Mouse (Mus musculus): ENCODE measurements at regions not wholly inside any gene's neighbourhood (a gene's known extent, or its start where the extent isn't known, plus 50 kb on each side); places are given as distances from the start of the nearest gene placed in this dataset.

- Histone ChIP-seq H3K27ac (ENCODE audit: low read length) (no peak overlapping the region), H3K36me3 (ENCODE audit: control insufficient read depth, insufficient read depth) (no peaks in the 10 kb centered on the region), H3K4me3 (ENCODE audit: low read length) (no peak overlapping the region), H3K4me1 (ENCODE audit: control insufficient read depth, insufficient read depth, low read length) (no peaks in the 10 kb centered on the region; the same call in 1 of the 2 replicates), H3K4me2 (ENCODE audit: low read depth, low read length) (no peak overlapping the region), H3K9ac (ENCODE audit: low read length) (no peak overlapping the region), H3K9me3 (replicated peaks; ENCODE audit: control insufficient read depth, low read length) (no peaks in the 10 kb centered on the region), H3K27me3 (ENCODE audit: control insufficient read depth, insufficient read depth, low read length) (peaks cover 7% of the 10 kb centered on the region)
- no peak for ATAC-seq (replicated peaks; ENCODE audit: extremely low read depth, insufficient read depth, low FRiP score)
- 76% methylated on average over 3 of the region's 3 CpGs for WGBS
These were observed 170.0 kb upstream of the Rxfp2 start for GRCm38 (mm10) chr5:149848465-149848864.

DNA sequence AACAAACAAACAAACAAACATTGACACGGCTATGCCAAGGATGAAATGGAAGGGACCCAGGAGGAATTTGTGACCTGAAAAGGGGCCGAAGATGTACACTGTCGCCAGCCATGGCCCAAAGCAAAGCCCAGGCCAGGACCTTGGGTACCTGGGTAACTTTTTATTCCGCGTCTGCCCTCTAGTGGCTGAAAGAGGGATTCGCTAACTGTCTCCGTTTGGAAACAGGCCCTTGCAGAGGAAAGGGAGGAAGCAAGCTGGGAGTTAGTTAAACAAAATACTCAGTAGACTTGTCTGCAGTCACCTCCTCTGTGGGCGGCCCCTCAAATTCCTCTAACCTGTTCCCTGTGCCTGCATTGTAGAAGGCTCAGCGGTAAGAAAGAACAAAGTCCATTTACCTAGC, 167.5 kb upstream of the Rxfp2 start:
- no peaks in the 10 kb centered on the region for H3K36me3 ChIP-seq (ENCODE audit: control insufficient read depth, insufficient read depth)
- H3K27ac ChIP-seq (ENCODE audit: low read length), result no peak overlapping the region
- H3K9me3 ChIP-seq (replicated peaks; ENCODE audit: control insufficient read depth, low read length), result no peaks in the 10 kb centered on the region
- WGBS, result 11% methylated on average over 9 of the region's 9 CpGs
- H3K9ac ChIP-seq (ENCODE audit: low read length), result no peak overlapping the region
- no peak for ATAC-seq (replicated peaks; ENCODE audit: extremely low read depth, insufficient read depth, low FRiP score)
- H3K4me2 ChIP-seq (ENCODE audit: low read depth, low read length), result no peak overlapping the region
- no peaks in the 10 kb centered on the region; the same call in 1 of the 2 replicates for H3K4me1 ChIP-seq (ENCODE audit: control insufficient read depth, insufficient read depth, low read length)
- H3K4me3 ChIP-seq (ENCODE audit: low read length), result no peak overlapping the region
- H3K27me3 ChIP-seq (ENCODE audit: control insufficient read depth, insufficient read depth, low read length), result peaks cover 7% of the 10 kb centered on the region

DNA sequence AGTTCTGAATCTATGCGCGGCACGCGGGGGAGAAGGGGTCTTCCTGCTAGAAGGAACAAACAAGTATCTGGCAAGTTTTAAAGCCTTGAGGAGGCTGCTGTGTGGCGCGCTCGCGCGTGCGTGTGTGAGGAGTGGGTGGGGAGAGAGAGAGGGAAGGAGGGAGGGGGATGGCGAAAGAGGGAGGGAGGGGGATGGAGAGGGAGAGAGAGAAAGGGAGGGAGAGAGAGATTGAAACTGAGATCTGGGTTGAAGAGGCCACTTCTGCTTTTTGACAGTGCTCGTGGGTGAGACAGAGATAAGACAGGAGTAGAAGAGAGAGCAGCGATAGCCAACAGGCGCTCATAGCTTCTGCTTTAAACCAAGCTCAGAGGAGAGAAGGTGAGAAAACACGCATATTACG, 166.0 kb upstream of the Rxfp2 start:
- WGBS, result 17% methylated on average over 16 of the region's 16 CpGs
- Histone ChIP-seq H3K27me3 (ENCODE audit: control insufficient read depth, insufficient read depth, low read length) (peaks cover 7% of the 10 kb centered on the region), H3K4me1 (ENCODE audit: control insufficient read depth, insufficient read depth, low read length) (peaks cover 3% of the 10 kb centered on the region; the same call in 1 of the 2 replicates), H3K27ac (ENCODE audit: low read length) (no peak overlapping the region), H3K9ac (ENCODE audit: low read length) (no peak overlapping the region), H3K4me3 (ENCODE audit: low read length) (peak overlapping the region; percentile 30), H3K36me3 (ENCODE audit: control insufficient read depth, insufficient read depth) (no peaks in the 10 kb centered on the region), H3K4me2 (ENCODE audit: low read depth, low read length) (peak overlapping the region; percentile 57), H3K9me3 (replicated peaks; ENCODE audit: control insufficient read depth, low read length) (no peaks in the 10 kb centered on the region)
- no peak for ATAC-seq (replicated peaks; ENCODE audit: extremely low read depth, insufficient read depth, low FRiP score)

GRCm38 (mm10) chr5:149856101-149856500, 162.4 kb upstream of the Rxfp2 start:
- 92% methylated on average over 1 of the region's 1 CpGs for WGBS

GRCm38 (mm10) chr5:149857019-149857418, 161.5 kb upstream of the Rxfp2 start:
- Histone ChIP-seq H3K27me3 (ENCODE audit: control insufficient read depth, insufficient read depth, low read length) (peaks cover 4% of the 10 kb centered on the region), H3K4me1 (ENCODE audit: control insufficient read depth, insufficient read depth, low read length) (peaks cover 3% of the 10 kb centered on the region; the same call in 1 of the 2 replicates), H3K4me2 (ENCODE audit: low read depth, low read length) (no peak overlapping the region), H3K36me3 (ENCODE audit: control insufficient read depth, insufficient read depth) (no peaks in the 10 kb centered on the region), H3K4me3 (ENCODE audit: low read length) (no peak overlapping the region), H3K27ac (ENCODE audit: low read length) (no peak overlapping the region), H3K9me3 (replicated peaks; ENCODE audit: control insufficient read depth, low read length) (no peaks in the 10 kb centered on the region), H3K9ac (ENCODE audit: low read length) (no peak overlapping the region)
- ATAC-seq (replicated peaks; ENCODE audit: extremely low read depth, insufficient read depth, low FRiP score), result no peak
- WGBS, result 24% methylated on average over 1 of the region's 1 CpGs

More at GRCm38 (mm10) chr5:149856101-149856500, 162.4 kb upstream of the Rxfp2 start:
- Histone ChIP-seq H3K4me3 (ENCODE audit: low read length) (no peak overlapping the region), H3K27ac (ENCODE audit: low read length) (no peak overlapping the region), H3K36me3 (ENCODE audit: control insufficient read depth, insufficient read depth) (no peaks in the 10 kb centered on the region), H3K9me3 (replicated peaks; ENCODE audit: control insufficient read depth, low read length) (no peaks in the 10 kb centered on the region), H3K4me2 (ENCODE audit: low read depth, low read length) (no peak overlapping the region), H3K9ac (ENCODE audit: low read length) (no peak overlapping the region), H3K4me1 (ENCODE audit: control insufficient read depth, insufficient read depth, low read length) (peaks cover 3% of the 10 kb centered on the region; the same call in 1 of the 2 replicates), H3K27me3 (ENCODE audit: control insufficient read depth, insufficient read depth, low read length) (peaks cover 7% of the 10 kb centered on the region)
- no peak for ATAC-seq (replicated peaks; ENCODE audit: extremely low read depth, insufficient read depth, low FRiP score)

- H3K27me3 ChIP-seq (ENCODE audit: control insufficient read depth, insufficient read depth, low read length), result no peaks in the 10 kb centered on the region
- H3K9me3 ChIP-seq (replicated peaks; ENCODE audit: control insufficient read depth, low read length), result no peaks in the 10 kb centered on the region
- no peak overlapping the region for H3K9ac ChIP-seq (ENCODE audit: low read length)
- no peak overlapping the region for H3K27ac ChIP-seq (ENCODE audit: low read length)
- no peaks in the 10 kb centered on the region for H3K36me3 ChIP-seq (ENCODE audit: control insufficient read depth, insufficient read depth)
- 0 out of 2 replicates have a peak, but pooled peaks cover 3% of the 10 kb centered on the region for H3K4me1 ChIP-seq (ENCODE audit: control insufficient read depth, insufficient read depth, low read length)
- ATAC-seq (replicated peaks; ENCODE audit: extremely low read depth, insufficient read depth, low FRiP score), result 0 out of 2 replicates have a peak, but pooled peaks have one; percentile 41
- no peak overlapping the region for H3K4me2 ChIP-seq (ENCODE audit: low read depth, low read length)
- no peak overlapping the region for H3K4me3 ChIP-seq (ENCODE audit: low read length)
- 30% methylated on average over 4 of the region's 4 CpGs for WGBS
These were observed 156.9 kb upstream of the Rxfp2 start for GRCm38 (mm10) chr5:149861489-149861962.

DNA sequence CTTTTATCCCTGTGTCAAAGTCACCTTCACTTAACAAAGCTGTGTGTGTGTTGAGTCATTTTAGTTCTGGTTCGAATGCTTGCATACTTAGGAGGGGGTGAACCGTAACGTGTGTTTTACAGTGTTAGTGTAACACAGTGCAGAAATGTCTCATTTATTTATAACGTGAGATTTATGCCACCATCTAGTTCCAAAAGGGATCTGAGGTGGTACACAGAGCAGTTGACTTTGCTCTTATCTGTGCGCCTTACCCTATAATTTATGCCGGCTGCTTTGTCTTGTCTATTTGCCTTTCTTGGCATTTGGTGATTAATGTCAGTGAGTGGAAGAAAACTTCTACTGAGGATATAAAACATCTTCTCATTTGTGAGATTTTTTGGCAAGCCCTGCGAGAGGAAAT, 150.5 kb upstream of the Rxfp2 start:
- Histone ChIP-seq H3K27me3 (ENCODE audit: control insufficient read depth, insufficient read depth, low read length) (no peaks in the 10 kb centered on the region), H3K4me3 (ENCODE audit: low read length) (no peak overlapping the region), H3K36me3 (ENCODE audit: control insufficient read depth, insufficient read depth) (no peaks in the 10 kb centered on the region), H3K9ac (ENCODE audit: low read length) (no peak overlapping the region), H3K27ac (ENCODE audit: low read length) (no peak overlapping the region), H3K9me3 (replicated peaks; ENCODE audit: control insufficient read depth, low read length) (no peaks in the 10 kb centered on the region), H3K4me2 (ENCODE audit: low read depth, low read length) (no peak overlapping the region), H3K4me1 (ENCODE audit: control insufficient read depth, insufficient read depth, low read length) (no peaks in the 10 kb centered on the region)
- ATAC-seq (replicated peaks; ENCODE audit: extremely low read depth, insufficient read depth, low FRiP score), result no peak
- 69% methylated on average over 7 of the region's 7 CpGs for WGBS

- H3K4me2 ChIP-seq (ENCODE audit: low read depth, low read length), result no peak overlapping the region
- no peaks in the 10 kb centered on the region for H3K27me3 ChIP-seq (ENCODE audit: control insufficient read depth, insufficient read depth, low read length)
- ATAC-seq (replicated peaks; ENCODE audit: extremely low read depth, insufficient read depth, low FRiP score), result no peak
- no peaks in the 10 kb centered on the region for H3K36me3 ChIP-seq (ENCODE audit: control insufficient read depth, insufficient read depth)
- no peak overlapping the region for H3K27ac ChIP-seq (ENCODE audit: low read length)
- no peaks in the 10 kb centered on the region for H3K9me3 ChIP-seq (replicated peaks; ENCODE audit: control insufficient read depth, low read length)
- no peak overlapping the region for H3K4me3 ChIP-seq (ENCODE audit: low read length)
- no peak overlapping the region for H3K9ac ChIP-seq (ENCODE audit: low read length)
- H3K4me1 ChIP-seq (ENCODE audit: control insufficient read depth, insufficient read depth, low read length), result no peaks in the 10 kb centered on the region
- WGBS, result 70% methylated on average over 5 of the region's 5 CpGs
These were observed 149.0 kb upstream of the Rxfp2 start for GRCm38 (mm10) chr5:149869441-149869840.

DNA sequence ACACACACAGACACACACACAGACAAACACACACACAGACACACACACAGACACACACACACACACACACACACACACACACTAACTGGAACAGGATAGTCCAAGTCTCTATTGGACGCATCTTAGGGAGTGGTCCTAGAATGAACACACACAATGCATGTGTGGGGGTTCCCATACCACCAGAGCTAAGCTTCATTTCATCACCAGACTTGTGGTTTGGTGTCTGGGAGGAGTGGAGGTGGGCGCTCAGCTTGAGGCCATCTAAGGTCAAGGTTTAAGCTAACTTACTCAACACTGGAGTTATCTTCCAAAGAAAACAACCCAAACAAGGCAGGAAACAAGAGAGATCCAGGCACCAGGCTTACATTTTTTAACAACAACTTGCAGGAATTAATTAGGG, 147.9 kb upstream of the Rxfp2 start:
- Histone ChIP-seq H3K27ac (ENCODE audit: low read length) (no peak overlapping the region), H3K4me3 (ENCODE audit: low read length) (no peak overlapping the region), H3K4me1 (ENCODE audit: control insufficient read depth, insufficient read depth, low read length) (no peaks in the 10 kb centered on the region), H3K9me3 (replicated peaks; ENCODE audit: control insufficient read depth, low read length) (no peaks in the 10 kb centered on the region), H3K9ac (ENCODE audit: low read length) (no peak overlapping the region), H3K27me3 (ENCODE audit: control insufficient read depth, insufficient read depth, low read length) (no peaks in the 10 kb centered on the region), H3K4me2 (ENCODE audit: low read depth, low read length) (no peak overlapping the region), H3K36me3 (ENCODE audit: control insufficient read depth, insufficient read depth) (no peaks in the 10 kb centered on the region)
- WGBS, result 75% methylated on average over 2 of the region's 2 CpGs
- ATAC-seq (replicated peaks; ENCODE audit: extremely low read depth, insufficient read depth, low FRiP score), result no peak
